Mouse (Mus musculus) retina, adult 2 months (tissue): ENCODE measurements at regions not wholly inside any gene's neighbourhood (a gene's known extent, or its start where the extent isn't known, plus 50 kb on each side); places are given as distances from the start of the nearest gene placed in this dataset.
A peak's percentile ranks its signal among the peaks of the same experiment; 100 is the strongest.

Source experiments
- DNase-seq: peaks from one replicate; pipeline ENCODE4 v3.0.0-alpha.2; 2012; ENCODE audit warnings: low read depth, low spot score

DNA sequence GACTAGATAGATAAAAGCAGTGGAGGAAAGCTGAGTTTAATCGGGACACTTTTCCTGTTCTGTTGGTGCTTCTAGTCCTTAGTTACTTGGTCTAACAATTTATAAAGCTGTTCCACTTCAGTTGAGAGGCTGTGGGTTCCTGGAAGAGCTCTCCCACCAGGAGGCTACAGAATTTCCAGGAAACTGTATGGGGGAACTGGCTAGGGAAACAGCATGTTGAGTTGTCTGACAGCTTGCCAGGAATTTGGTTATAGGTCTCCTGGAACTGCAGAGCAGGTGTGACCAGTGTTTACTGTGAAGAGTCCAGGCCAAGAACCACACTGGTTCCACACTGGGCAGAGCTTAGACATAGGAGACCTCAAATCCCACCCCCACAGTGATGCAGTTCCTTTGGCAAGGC, 65.0 kb upstream of the Pik3cg start:
- DNase-seq = no peak

DNA sequence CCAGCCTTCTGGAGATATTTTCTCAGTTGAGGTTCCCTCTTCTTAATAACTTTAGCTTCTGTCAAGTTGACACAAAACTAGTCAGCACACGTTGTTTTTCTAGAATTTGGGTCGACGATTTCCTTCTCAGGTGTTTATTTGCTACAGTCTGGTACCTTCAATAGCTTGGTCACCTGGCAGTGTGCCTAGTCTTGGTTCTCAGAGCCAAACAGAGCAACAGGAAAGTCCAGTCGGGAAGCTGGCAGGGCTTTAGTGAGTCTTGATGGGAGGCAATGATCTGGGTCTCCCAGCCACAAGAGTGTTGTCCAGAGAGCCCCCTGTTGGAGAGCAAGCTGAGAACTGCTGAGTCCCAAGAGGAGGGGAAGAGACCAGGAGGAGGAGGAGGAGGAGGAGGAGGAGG, 71.4 kb upstream of the Pik3cg start:
- DNase-seq = no peak

DNA sequence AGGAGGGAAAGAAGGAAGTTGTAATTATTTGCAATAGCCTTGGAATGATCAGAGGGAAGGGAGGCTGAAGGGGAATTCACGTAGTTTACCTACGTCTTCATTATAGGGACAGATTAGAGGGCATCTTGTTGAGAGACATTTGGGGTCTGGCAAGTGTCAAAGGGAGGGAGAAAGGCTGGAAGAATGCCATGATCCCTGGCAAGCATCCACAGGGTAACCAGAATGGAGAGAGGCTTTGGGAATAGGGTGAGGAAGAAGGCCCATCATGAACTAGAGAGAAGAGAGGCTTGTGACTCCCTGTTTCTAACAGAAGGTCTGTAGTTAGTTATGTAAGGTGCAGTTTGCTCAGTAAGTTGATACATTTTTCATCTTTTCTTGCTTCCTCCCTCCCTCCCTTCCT, 71.8 kb upstream of the Pik3cg start:
- DNase-seq = no peak

DNA sequence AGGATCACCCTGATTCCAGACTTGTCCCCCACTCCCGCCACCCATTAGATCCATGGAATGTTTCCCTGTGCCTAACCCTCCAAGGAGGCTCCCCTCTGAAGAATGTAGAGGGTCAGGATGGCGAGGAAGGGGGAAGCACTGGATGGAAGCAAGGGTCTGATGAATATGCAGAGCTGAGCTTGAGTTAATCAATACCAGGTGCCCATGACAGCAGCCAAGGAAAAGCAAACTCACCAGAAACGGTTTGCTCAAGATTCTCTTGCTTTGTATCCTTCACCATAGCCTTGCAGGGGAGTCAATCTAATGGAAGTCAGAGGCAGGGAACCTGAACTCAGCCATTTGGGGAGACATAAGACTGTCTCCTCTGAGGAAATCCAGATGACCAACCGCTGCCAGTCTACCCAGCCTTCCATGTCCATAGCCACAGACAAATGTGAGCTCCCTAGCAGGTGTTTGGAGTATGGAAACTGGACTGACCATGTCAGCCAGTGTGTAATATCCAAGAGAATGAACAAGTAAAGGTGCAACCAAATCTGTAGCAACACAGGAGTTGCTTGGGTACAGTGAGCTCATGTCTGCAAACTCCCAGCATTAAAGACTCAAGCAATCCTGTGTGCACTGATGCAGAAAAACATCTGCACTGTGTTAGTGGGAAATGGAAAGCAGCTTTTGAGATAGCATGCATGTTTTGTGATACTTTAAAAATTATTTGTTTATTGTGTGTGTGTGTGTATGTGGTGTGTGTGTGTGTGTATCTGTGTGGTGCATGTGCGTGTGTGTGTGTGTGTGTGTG, 74.1 kb upstream of the Pik3cg start:
- no peak for DNase-seq

DNA sequence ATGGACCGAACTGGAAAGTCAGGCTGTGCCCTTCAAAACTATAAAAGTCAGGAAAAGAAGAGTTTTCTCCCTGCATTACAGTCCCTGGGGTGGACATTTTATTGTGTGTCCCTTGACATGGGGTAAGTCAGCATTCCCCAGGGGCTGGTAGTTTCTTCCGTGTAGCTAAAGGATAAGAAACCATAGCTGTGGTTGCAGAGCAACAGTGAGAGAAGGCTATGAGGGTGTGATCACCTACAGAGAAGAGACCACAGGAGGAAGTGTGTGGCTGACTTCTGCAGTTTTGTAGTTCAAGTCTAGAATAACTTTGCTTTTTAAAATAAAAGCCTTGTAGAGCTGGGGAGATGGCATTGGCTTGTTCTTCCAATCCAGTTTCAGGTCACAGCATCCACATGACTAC, 76.6 kb upstream of the Pik3cg start:
- no peak for DNase-seq

DNA sequence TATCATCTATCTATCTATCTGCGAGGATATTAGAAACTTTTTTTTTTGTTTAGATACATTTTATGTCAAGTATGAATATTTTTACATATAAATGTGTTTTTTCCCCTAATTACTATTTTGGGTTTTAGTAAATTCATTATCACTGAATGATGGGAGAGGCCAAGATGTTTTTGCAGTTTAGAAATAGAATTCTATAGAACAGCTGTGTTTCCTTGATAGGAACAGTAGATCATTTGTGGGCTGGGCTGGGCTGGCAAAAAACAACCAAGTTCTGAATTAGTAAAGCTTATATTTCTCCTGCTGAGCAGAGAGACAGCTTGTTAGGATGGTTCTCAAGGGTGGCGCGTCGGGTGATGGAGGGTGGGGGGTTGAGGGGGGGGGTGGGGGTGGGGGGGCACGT, 78.2 kb upstream of the Pik3cg start:
- no peak for DNase-seq

DNA sequence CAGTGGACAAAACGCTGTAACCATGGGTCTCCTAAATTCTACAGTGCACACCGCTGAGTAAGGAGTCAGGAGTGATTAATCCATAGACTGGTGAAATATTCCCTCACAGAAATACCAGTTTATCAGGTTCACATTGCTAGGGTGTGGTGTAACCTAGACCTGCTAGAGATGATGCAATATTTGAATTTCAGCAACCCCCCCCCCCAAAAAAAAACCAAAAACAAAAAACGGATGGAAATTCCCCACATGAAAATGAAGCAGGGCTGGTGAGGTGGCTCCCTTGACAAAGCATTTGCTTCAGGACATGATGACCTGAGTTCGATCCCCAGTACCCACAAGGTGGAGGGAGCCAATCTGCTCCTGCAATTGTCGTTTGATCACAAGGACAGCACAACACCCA, 82.7 kb upstream of the Pik3cg start:
- no peak for DNase-seq

DNA sequence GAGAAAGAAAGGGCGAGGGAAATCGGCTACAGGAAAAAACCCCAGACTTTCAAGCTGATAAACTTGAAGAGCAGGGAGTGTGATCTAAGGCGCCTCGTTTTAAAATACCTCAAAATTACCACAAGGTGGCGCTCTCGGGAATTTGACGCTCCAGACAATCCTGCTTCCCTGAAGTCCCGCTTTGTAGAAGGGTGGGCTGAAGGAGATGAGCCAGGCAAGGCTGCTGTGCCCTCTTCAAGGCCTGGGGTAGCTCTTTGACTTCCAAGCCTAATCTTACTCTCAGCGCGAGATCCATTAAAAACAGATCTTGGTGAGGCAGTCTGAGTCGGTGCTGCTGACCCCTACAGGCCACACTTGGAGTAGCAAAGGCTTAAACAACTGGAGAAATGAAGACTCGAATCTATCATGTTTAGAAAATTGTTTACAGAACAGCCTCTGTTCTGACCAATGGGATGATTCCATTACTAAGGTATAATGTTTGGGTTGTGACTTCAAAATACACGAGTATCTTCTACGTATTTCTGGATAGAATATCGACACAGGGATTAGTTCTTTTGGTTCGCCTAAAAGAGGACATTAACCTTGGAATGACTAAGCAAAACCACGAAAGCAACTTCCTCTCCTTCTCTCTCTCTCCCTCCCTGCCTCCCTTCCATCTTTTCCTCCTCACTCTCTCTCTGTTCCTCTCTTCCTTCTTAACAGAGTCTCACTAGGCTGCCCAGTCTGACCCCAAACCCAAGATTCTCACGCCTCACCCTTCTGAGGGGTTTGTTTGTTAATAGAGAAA, 83.7 kb upstream of the Pik3cg start:
- DNase-seq = peak; percentile 50

DNA sequence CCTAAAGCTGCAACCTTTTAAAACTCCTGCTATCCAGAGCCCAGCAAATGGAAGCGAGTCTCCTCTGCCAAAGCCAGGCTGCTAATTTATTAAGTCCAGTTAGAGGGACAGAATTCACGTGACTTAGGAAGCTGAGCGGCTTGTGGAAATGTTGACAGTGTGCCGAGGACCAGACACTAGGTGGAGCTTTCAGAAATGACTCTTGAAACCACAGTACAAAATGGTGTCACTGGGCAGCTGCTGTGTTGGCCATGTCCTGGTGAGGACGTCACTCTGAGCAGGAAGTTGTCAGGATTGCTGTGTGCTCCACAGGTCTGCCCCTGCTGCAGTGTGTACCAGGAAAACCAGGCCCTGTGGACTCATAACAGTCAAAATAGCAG, 84.3 kb upstream of the Pik3cg start:
- DNase-seq = no peak

DNA sequence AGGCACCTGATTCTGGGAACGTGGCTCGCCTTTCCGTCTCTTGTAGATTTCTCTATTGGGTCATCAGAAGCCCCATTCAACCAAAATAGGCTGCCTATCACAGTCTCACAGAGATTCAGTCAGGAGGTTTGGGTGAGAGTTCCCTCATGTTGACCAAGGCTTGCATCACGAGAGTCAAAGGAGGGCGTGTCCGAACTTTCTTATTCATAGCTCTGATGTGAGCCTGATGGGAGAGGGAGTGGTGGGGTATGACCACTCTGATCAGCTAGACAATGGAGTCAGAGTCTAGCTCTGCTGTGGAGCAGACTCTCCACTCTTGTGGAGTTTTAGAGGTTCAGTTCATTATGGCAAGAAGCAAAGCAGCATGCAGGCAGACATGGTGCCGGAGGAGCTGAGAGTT, 81.1 kb upstream of the Ccdc71l start:
- no peak for DNase-seq

DNA sequence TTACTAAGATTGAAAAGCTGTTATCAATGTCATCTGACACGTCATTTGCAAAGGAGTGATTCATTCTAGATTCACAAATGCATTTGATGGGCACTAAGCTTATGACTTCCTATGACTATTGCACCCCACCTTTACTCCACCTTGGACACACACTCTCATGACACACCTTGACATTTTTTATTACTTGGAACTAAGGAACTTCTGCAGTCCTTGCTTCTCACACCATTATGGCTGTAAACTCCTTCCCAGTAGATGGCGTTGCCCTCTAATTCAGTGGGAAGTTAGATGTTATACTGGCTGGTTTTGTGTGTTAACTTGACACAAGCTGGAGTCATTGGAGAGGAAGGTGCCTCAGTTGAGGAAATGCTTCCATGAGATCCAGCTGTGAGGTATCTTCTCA, 78.8 kb upstream of the Ccdc71l start:
- DNase-seq = no peak

DNA sequence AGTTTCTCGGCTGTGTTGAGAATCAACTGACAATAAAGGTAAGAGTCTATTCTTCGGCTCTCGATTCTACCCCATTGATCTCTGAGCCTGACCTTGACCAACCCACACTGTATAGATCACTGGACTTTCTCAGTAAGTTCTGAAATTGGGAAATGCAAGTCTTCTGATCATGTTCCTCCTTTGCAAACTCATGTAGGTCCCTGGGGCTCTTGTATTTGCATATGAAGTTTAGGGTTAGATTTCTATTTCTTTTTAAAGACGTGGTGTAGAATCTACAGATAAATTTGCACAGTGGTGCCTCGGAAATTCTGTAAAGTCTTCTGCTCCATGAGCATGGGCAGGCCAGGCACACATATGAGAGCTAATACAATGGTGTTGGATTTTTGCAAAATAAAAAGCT, 72.8 kb upstream of the Ccdc71l start:
- no peak for DNase-seq

DNA sequence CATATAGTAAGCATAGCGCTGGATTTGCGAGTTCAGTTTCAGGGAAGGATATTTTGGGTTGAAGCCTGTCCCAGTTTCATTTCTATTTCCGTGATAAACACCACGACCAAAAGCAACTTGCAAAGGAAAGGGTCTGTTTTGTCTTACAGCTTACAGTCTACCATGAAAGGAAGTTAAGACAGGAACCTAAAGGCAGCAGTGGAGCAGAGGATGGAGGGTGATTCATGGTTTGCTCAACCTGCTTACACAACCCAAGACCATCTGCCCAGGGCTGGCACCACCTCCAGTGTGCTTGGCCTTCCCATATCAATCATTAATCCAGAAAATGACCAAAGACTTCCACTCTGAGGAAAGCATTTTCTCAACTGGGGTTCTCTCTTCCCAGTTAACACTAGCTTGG, 72.2 kb upstream of the Ccdc71l start:
- DNase-seq = no peak

DNA sequence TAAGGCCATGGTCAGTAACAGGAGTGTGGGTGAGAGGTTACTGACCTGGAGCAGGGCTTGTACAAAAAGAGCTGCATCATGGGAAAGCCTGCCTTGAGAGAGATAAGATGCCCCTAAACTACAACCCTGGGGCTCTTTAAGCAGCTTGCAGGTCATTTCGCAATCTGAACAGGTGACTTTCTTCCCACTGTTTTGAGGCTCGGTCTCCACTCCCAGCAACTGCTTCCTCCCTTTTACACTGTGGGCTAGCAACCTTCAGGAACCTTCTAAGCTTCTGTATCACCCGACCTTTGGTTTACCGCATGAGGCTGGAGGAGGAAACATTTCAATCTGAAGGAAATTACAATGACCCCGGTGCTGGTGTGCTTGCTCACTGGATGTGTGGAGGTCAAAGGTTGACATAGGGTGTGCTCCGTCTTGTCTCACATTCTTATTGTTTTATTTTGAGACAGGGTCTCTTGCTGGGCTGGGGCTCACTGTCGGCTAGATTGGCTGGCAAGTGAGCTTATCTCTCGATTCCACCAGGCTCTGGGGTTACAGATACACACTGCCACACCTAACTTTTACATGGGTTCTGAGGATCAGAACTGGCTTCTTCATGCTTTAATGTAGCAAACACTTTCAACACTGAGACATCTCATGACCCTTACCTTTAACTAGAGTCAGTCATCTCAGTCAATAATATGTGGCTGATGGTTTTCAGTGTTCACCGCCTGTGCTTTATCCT, 71.1 kb upstream of the Ccdc71l start:
- no peak for DNase-seq

DNA sequence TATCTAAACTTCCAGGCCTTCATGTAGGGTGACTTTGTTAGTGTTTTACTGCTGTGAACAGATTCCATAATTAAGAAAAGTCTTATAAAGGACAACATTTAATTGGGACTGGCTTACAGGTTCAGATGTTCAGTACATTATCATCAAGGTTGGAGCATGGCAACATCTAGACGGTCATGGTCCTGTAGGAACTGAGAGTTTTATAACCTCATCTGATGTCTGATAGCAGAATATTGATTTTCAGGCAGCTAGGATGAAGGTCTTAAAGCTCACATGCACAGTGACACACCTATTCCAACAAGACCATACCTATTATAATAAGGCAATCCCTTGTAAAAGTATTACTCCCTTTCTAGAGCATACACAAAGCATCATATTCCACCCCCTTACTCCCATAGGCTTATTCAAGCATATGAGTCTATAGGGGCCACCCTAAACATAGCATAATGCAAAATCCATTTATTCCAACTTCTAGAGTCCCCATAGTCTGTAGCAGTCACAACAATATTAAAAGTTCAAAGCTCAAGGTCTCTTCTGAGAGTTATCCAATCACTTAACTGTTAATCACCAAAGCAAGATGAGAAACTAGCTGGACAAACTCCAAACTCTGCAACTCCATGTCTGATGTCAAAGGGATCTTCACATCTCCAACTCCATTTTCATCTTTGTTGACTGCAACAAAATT, 63.3 kb upstream of the Ccdc71l start:
- no peak for DNase-seq
